Mouse (Mus musculus) hindbrain, embryonic 12.5 days (tissue): ENCODE data around the gene Mcm5. TPM values are rescaled to one million over a fixed set of nuclear protein-coding genes. Genes with fewer than 3 reads are reported as not detected.

Experiments
- ATAC-seq: fragments of 200-750 bp; cut with Nextera tagmentation; 2 replicates; pipeline ENCODE4 v1.8.0; 2017; ENCODE audit warnings: moderate TSS enrichment; ENCODE audit not compliant: low FRiP score
- H3K27ac ChIP-seq: fragments of 300-500 bp; sonication (generic); 2 replicates; pipeline ENCODE4 v1.5.1; 2016; ENCODE audit warnings: mild to moderate bottlenecking
- H3K27me3 ChIP-seq: fragments of 300-500 bp; sonication (generic); 2 replicates; pipeline ENCODE4 v1.6.1; 2016; ENCODE audit warnings: mild to moderate bottlenecking
- H3K36me3 ChIP-seq: fragments of 300-500 bp; sonication (generic); 2 replicates; pipeline ENCODE4 v1.6.1; 2016; ENCODE audit warnings: mild to moderate bottlenecking
- H3K4me1 ChIP-seq: fragments of 300-500 bp; sonication (generic); 2 replicates; pipeline ENCODE4 v1.6.1; 2016
- H3K4me2 ChIP-seq: fragments of 300-500 bp; sonication (generic); replicated peaks from 2 replicates; pipeline ENCODE4 v1.6.1; 2016; ENCODE audit warnings: mild to moderate bottlenecking
- H3K4me3 ChIP-seq: fragments of 300-500 bp; sonication (generic); 2 replicates; pipeline ENCODE4 v1.5.1; 2016; ENCODE audit warnings: mild to moderate bottlenecking
- H3K9ac ChIP-seq: fragments of 300-500 bp; sonication (generic); 2 replicates; pipeline ENCODE4 v1.6.1; 2016; ENCODE audit warnings: mild to moderate bottlenecking, moderate library complexity
- H3K9me3 ChIP-seq: fragments of 300-500 bp; sonication (generic); replicated peaks from 2 replicates; pipeline ENCODE4 v1.6.1; 2016; ENCODE audit warnings: mild to moderate bottlenecking
- WGBS: fragments of 180-500 bp; shearing (Covaris S2); methylation state at CpG from one replicate; pipeline ENCODE4 v1.1.7; 2016; 5-methylcytosine and 5-hydroxymethylcytosine counted together
- polyA plus RNA-seq: library from polyadenylated mRNA; unstranded; fragments of >200 nt; fragmentation: Nextera tagmentation; extraction: Ambion mirVana; gene quantifications from 2 replicates; pipeline ENCODE4 v1.2.1, GENCODE M21; 2016

The Mcm5 gene
- polyA plus RNA-seq, result 98.7 and 105 TPM in 2 replicates

- ATAC-seq, result peak; percentile 98
- Histone ChIP-seq H3K36me3 (peaks cover 23% of the 10 kb centered on the region), H3K9me3 (no peaks in the 10 kb centered on the region), H3K27me3 (no peaks in the 10 kb centered on the region), H3K9ac (peak within 1 kb of the TSS; percentile 69), H3K4me3 (peak within 1 kb of the TSS; percentile 75), H3K27ac (peak within 1 kb of the TSS; percentile 82), H3K4me1 (peaks cover 20% of the 10 kb centered on the region), H3K4me2 (peak within 1 kb of the TSS; percentile 88)
- WGBS, result under 1% methylated on average over 59 of the region's 59 CpGs
These were observed at the start of gene Mcm5 for GRCm38 (mm10) chr8:75109236-75109967. Gene Mcm5, plus strand, starts transcription at chr8:75109569.

GRCm38 (mm10) chr8:75060022-75060421, 49.3 kb upstream of the Mcm5 start:
- H3K27ac ChIP-seq, result no peak overlapping the region
- H3K4me1 ChIP-seq, result no peaks in the 10 kb centered on the region
- H3K36me3 ChIP-seq, result peaks cover 25% of the 10 kb centered on the region
- no peaks in the 10 kb centered on the region for H3K27me3 ChIP-seq
- WGBS, result 74% methylated on average over 6 of the region's 6 CpGs
- no peak overlapping the region for H3K9ac ChIP-seq
- ATAC-seq, result no peak
- no peak overlapping the region for H3K4me2 ChIP-seq
- no peaks in the 10 kb centered on the region for H3K9me3 ChIP-seq
- H3K4me3 ChIP-seq, result no peak overlapping the region

GRCm38 (mm10) chr8:75060815-75061214, 48.6 kb upstream of the Mcm5 start:
- H3K4me1 ChIP-seq, result no peaks in the 10 kb centered on the region
- no peaks in the 10 kb centered on the region for H3K9me3 ChIP-seq
- 79% methylated on average over 2 of the region's 2 CpGs for WGBS
- H3K27me3 ChIP-seq, result no peaks in the 10 kb centered on the region
- no peak overlapping the region for H3K9ac ChIP-seq
- no peak overlapping the region for H3K27ac ChIP-seq
- no peak for ATAC-seq
- H3K36me3 ChIP-seq, result peaks cover 30% of the 10 kb centered on the region
- no peak overlapping the region for H3K4me3 ChIP-seq
- H3K4me2 ChIP-seq, result no peak overlapping the region

GRCm38 (mm10) chr8:75063290-75063689, 46.1 kb upstream of the Mcm5 start:
- WGBS, result 59% methylated on average over 3 of the region's 3 CpGs
- H3K27me3 ChIP-seq, result no peaks in the 10 kb centered on the region
- H3K4me2 ChIP-seq, result no peak overlapping the region
- H3K4me3 ChIP-seq, result no peak overlapping the region
- no peaks in the 10 kb centered on the region for H3K9me3 ChIP-seq
- no peak overlapping the region for H3K9ac ChIP-seq
- no peak overlapping the region for H3K27ac ChIP-seq
- H3K36me3 ChIP-seq, result peaks cover 20% of the 10 kb centered on the region
- H3K4me1 ChIP-seq, result no peaks in the 10 kb centered on the region
- no peak for ATAC-seq

GRCm38 (mm10) chr8:75064790-75065189, 44.6 kb upstream of the Mcm5 start:
- Histone ChIP-seq H3K4me2 (no peak overlapping the region), H3K9me3 (no peaks in the 10 kb centered on the region), H3K27me3 (no peaks in the 10 kb centered on the region), H3K27ac (no peak overlapping the region), H3K9ac (no peak overlapping the region), H3K4me3 (no peak overlapping the region), H3K36me3 (peaks cover 14% of the 10 kb centered on the region), H3K4me1 (no peaks in the 10 kb centered on the region)
- ATAC-seq, result no peak
- WGBS, result 91% methylated on average over 3 of the region's 3 CpGs

GRCm38 (mm10) chr8:75067287-75067686, 42.1 kb upstream of the Mcm5 start:
- H3K9me3 ChIP-seq, result no peaks in the 10 kb centered on the region
- 87% methylated on average over 6 of the region's 6 CpGs for WGBS
- H3K4me3 ChIP-seq, result no peak overlapping the region

GRCm38 (mm10) chr8:75070297-75070696, 39.1 kb upstream of the Mcm5 start:
- no peaks in the 10 kb centered on the region for H3K9me3 ChIP-seq
- no peak overlapping the region for H3K9ac ChIP-seq
- H3K4me2 ChIP-seq, result no peak overlapping the region
- no peaks in the 10 kb centered on the region for H3K27me3 ChIP-seq
- H3K4me3 ChIP-seq, result no peak overlapping the region
- no peak for ATAC-seq
- H3K4me1 ChIP-seq, result no peaks in the 10 kb centered on the region
- peaks cover 2% of the 10 kb centered on the region for H3K36me3 ChIP-seq
- WGBS, result 88% methylated on average over 1 of the region's 1 CpGs
- no peak overlapping the region for H3K27ac ChIP-seq

More at GRCm38 (mm10) chr8:75067287-75067686, 42.1 kb upstream of the Mcm5 start:
- no peak for ATAC-seq
- no peak overlapping the region for H3K4me2 ChIP-seq
- H3K4me1 ChIP-seq, result no peaks in the 10 kb centered on the region
- H3K27ac ChIP-seq, result no peak overlapping the region
- no peak overlapping the region for H3K9ac ChIP-seq
- H3K36me3 ChIP-seq, result peaks cover 14% of the 10 kb centered on the region
- no peaks in the 10 kb centered on the region for H3K27me3 ChIP-seq

GRCm38 (mm10) chr8:75071627-75072346, 37.6 kb upstream of the Mcm5 start:
- peak; percentile 80 for ATAC-seq
- H3K4me3 ChIP-seq, result no peak overlapping the region
- no peaks in the 10 kb centered on the region for H3K9me3 ChIP-seq
- no peak overlapping the region for H3K27ac ChIP-seq
- H3K4me1 ChIP-seq, result no peaks in the 10 kb centered on the region
- H3K36me3 ChIP-seq, result no peaks in the 10 kb centered on the region
- WGBS, result 39% methylated on average over 3 of the region's 4 CpGs
- no peaks in the 10 kb centered on the region for H3K27me3 ChIP-seq
- H3K4me2 ChIP-seq, result no peak overlapping the region
- no peak overlapping the region for H3K9ac ChIP-seq

GRCm38 (mm10) chr8:75074876-75075275, 34.5 kb upstream of the Mcm5 start:
- Histone ChIP-seq H3K4me3 (no peak overlapping the region), H3K4me1 (no peaks in the 10 kb centered on the region), H3K9ac (no peak overlapping the region), H3K36me3 (no peaks in the 10 kb centered on the region), H3K27me3 (no peaks in the 10 kb centered on the region), H3K4me2 (no peak overlapping the region), H3K9me3 (no peaks in the 10 kb centered on the region), H3K27ac (no peak overlapping the region)
- no peak for ATAC-seq
- 88% methylated on average over 1 of the region's 1 CpGs for WGBS

- Histone ChIP-seq H3K9me3 (no peaks in the 10 kb centered on the region), H3K4me1 (no peaks in the 10 kb centered on the region), H3K4me3 (no peak overlapping the region), H3K27ac (no peak overlapping the region), H3K4me2 (no peak overlapping the region), H3K27me3 (no peaks in the 10 kb centered on the region), H3K36me3 (no peaks in the 10 kb centered on the region), H3K9ac (no peak overlapping the region)
- WGBS, result 84% methylated on average over 1 of the region's 1 CpGs
- ATAC-seq, result no peak
These were observed 31.2 kb upstream of the Mcm5 start for GRCm38 (mm10) chr8:75078215-75078614.

- H3K4me1 ChIP-seq, result 0 out of 2 replicates have a peak, but pooled peaks cover 3% of the 10 kb centered on the region
- H3K27ac ChIP-seq, result no peak overlapping the region
- H3K9me3 ChIP-seq, result no peaks in the 10 kb centered on the region
- H3K27me3 ChIP-seq, result no peaks in the 10 kb centered on the region
- H3K9ac ChIP-seq, result no peak overlapping the region
- H3K4me3 ChIP-seq, result no peak overlapping the region
- no peak for ATAC-seq
- H3K36me3 ChIP-seq, result no peaks in the 10 kb centered on the region
- H3K4me2 ChIP-seq, result no peak overlapping the region
- 96% methylated on average over 9 of the region's 9 CpGs for WGBS
These were observed 30.5 kb upstream of the Mcm5 start for GRCm38 (mm10) chr8:75078851-75079250.

- no peak overlapping the region for H3K27ac ChIP-seq
- no peak overlapping the region for H3K4me3 ChIP-seq
- H3K9ac ChIP-seq, result no peak overlapping the region
- no peaks in the 10 kb centered on the region for H3K9me3 ChIP-seq
- no peak overlapping the region for H3K4me2 ChIP-seq
- 84% methylated on average over 9 of the region's 9 CpGs for WGBS
- H3K27me3 ChIP-seq, result no peaks in the 10 kb centered on the region
- H3K4me1 ChIP-seq, result 0 out of 2 replicates have a peak, but pooled peaks cover 5% of the 10 kb centered on the region
- ATAC-seq, result no peak
- no peaks in the 10 kb centered on the region for H3K36me3 ChIP-seq
These were observed 27.9 kb upstream of the Mcm5 start for GRCm38 (mm10) chr8:75081364-75082040.
